Mouse (Mus musculus) stomach, postnatal 0 days (tissue): ENCODE data around the gene Cnn2.

Experiments used
- CTCF ChIP-seq: IDR thresholded peaks from 2 replicates; pipeline ENCODE4 v1.5.1; 2016; ENCODE audit warnings: antibody characterized with exemption, low read depth, mild to moderate bottlenecking, moderate library complexity
- EP300 ChIP-seq: optimal IDR thresholded peaks from 2 replicates; pipeline ENCODE3; 2016; ENCODE audit warnings: antibody characterized with exemption

GRCm38 (mm10) chr10:79947502-79947901 lies 40.9 kb upstream of the Cnn2 start:
- TF ChIP-seq EP300 (no peak), CTCF (no peak)
